In the genomic region with DNA sequence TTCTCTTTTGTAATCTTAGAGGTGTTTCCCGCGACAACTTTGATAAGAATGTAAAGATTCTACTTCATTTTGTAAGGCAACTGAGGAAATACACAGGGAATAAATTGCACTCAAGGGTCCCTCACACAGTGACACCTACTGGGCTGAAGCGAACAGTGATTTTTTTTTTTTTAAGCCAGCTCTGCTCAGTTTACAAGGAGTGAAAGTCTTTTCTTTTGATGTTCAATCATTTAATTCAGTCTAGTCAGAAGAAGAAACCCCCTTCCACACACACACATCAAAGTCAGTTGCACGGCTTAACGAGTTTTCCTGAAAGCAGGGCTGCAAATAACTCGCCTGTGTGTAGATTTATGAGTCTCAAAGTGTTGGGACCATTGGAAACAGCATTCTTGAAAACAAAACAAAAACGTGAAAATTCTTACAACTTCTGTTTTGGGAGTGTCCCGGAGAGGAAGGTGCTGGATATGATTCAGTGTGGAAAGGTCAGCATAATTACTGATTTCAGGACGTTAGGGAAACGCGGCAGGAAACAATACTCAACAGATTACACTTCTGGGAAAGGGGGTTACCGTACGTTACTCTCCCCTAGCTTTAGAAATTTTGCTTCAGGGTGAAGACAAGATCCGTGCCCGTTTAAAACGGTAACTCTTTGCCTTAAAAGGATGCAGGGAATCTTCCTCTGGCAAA, we compare ENCODE assay signal across 8 mouse cellular contexts. TPM values are rescaled to one million over a fixed set of nuclear protein-coding genes. Genes with fewer than 3 reads are reported as not detected.
DNase-seq lines count a peak whose midpoint lies in the region; ATAC-seq lines count a peak whose summit lies in the region.

Gene Sema3c (plus strand): TSS at position 588 of the 687 bp plus-strand sequence.

- H3K27me3 ChIP-seq in kidney, embryonic 15.5 days = no peaks in the 10 kb centered on the region
- H3K27me3 ChIP-seq in lung, embryonic 15.5 days = 0 out of 2 replicates have a peak, but pooled peaks cover 4% of the 10 kb centered on the region
- no peaks in the 10 kb centered on the region for H3K27me3 ChIP-seq in stomach, embryonic 14.5 days (ENCODE audit: control insufficient read depth, insufficient read depth, low read length)

- no peaks in the 10 kb centered on the region for H3K9me3 ChIP-seq in kidney, embryonic 15.5 days (replicated peaks)
- no peaks in the 10 kb centered on the region for H3K9me3 ChIP-seq in lung, embryonic 15.5 days
- no peaks in the 10 kb centered on the region for H3K9me3 ChIP-seq in stomach, embryonic 14.5 days (ENCODE audit: control insufficient read depth, low read depth, low read length)

- peak; percentile 57 for ATAC-seq in common myeloid progenitor, adult 5-6 weeks (replicated peaks; ENCODE audit: low read depth, poor library complexity, severe bottlenecking)
- peak; percentile 34 for ATAC-seq in kidney, embryonic 15.5 days (replicated peaks; ENCODE audit: low FRiP score)
- ATAC-seq in lung, embryonic 15.5 days (ENCODE audit: borderline replicate concordance, extremely low read depth, low FRiP score, low TSS enrichment) = no peak
- ATAC-seq in stomach, embryonic 14.5 days (ENCODE audit: insufficient number of reproducible peaks, insufficient read depth, low FRiP score, low read depth) = no peak

- H3K4me1 ChIP-seq in kidney, embryonic 15.5 days = 0 out of 2 replicates have a peak, but pooled peaks cover 10% of the 10 kb centered on the region
- H3K4me1 ChIP-seq in lung, embryonic 15.5 days = peaks cover 3% of the 10 kb centered on the region; the same call in 1 of the 2 replicates
- no peaks in the 10 kb centered on the region for H3K4me1 ChIP-seq in stomach, embryonic 14.5 days (ENCODE audit: control insufficient read depth, insufficient read depth, low read length)

- peak in 1 of 2 experiments; percentile 7 for DNase-seq in layer of hippocampus, adult 18-20 months (ENCODE audit: low spot score in 2 of 2)
- DNase-seq in layer of hippocampus, adult 11-12 months (ENCODE audit: low spot score) = no peak
- no peak for DNase-seq in gastrocnemius, postnatal 4 days (ENCODE audit: low spot score in 2 of 2)
- no peak for DNase-seq in spleen, postnatal 10 days (ENCODE audit: low spot score in 2 of 2)

- no peaks in the 10 kb centered on the region for H3K36me3 ChIP-seq in kidney, embryonic 15.5 days
- no peaks in the 10 kb centered on the region for H3K36me3 ChIP-seq in lung, embryonic 15.5 days
- H3K36me3 ChIP-seq in stomach, embryonic 14.5 days (ENCODE audit: control insufficient read depth, insufficient read depth, low read length) = no peaks in the 10 kb centered on the region

- peak within 1 kb of the TSS; percentile 67 for H3K4me3 ChIP-seq in kidney, embryonic 15.5 days (replicated peaks)
- H3K4me3 ChIP-seq in lung, embryonic 15.5 days = peak within 1 kb of the TSS; percentile 58
- peak within 1 kb of the TSS; percentile 59 for H3K4me3 ChIP-seq in stomach, embryonic 14.5 days (ENCODE audit: low read depth, low read length)

- peak within 1 kb of the TSS; percentile 62 for H3K9ac ChIP-seq in kidney, embryonic 15.5 days
- peak within 1 kb of the TSS; percentile 55 for H3K9ac ChIP-seq in lung, embryonic 15.5 days
- H3K9ac ChIP-seq in stomach, embryonic 14.5 days (replicated peaks; ENCODE audit: low read depth, low read length) = peak within 1 kb of the TSS; percentile 60

- H3K27ac ChIP-seq in kidney, embryonic 15.5 days = peak within 1 kb of the TSS; percentile 92
- peak within 1 kb of the TSS; percentile 78 for H3K27ac ChIP-seq in lung, embryonic 15.5 days
- H3K27ac ChIP-seq in stomach, embryonic 14.5 days (ENCODE audit: low read length) = peak within 1 kb of the TSS; percentile 88

- WGBS in kidney, embryonic 15.5 days = under 1% methylated on average over 16 of the region's 16 CpGs
- WGBS in lung, embryonic 15.5 days = under 1% methylated on average over 16 of the region's 16 CpGs
- WGBS in stomach, embryonic 14.5 days = under 1% methylated on average over 16 of the region's 16 CpGs

- H3K4me2 ChIP-seq in kidney, embryonic 15.5 days = peak within 1 kb of the TSS; percentile 69
- H3K4me2 ChIP-seq in lung, embryonic 15.5 days = peak within 1 kb of the TSS; percentile 78
- H3K4me2 ChIP-seq in stomach, embryonic 14.5 days (replicated peaks; ENCODE audit: low read depth, low read length) = peak within 1 kb of the TSS; percentile 80

RNA-seq across cellular contexts. Expression of gene Sema3c, which starts in this region (rescaled TPM):
- 10 to 100 TPM; 13.3 to 13.7 TPM for total RNA-seq in layer of hippocampus, adult 18-20 months (2021)
- not detected in 2 replicates for total RNA-seq in common myeloid progenitor, adult 5-6 weeks (2017)
- total RNA-seq in gastrocnemius, postnatal 4 days (2021) = 100 to 1,000 TPM; 165 to 183 TPM
- 88.1 and 89.1 TPM in 2 replicates for polyA plus RNA-seq in kidney, embryonic 15.5 days (2015; fragmentation: Nextera tagmentation; extraction: Ambion mirVana)
- 30.6 and 34.0 TPM in 2 replicates for polyA plus RNA-seq in lung, embryonic 15.5 days (2015; fragmentation: Nextera tagmentation; extraction: Ambion mirVana)
- polyA plus RNA-seq in stomach, embryonic 14.5 days (2014; fragmentation: Nextera tagmentation; extraction: Ambion mirVana) = 72.0 and 74.7 TPM in 2 replicates

Comparison
In these comparisons a context has a peak if more than half of its experiments do, and no peak if none do; other contexts are left out.
1. RNA of gene Sema3c (total RNA-seq): 165 to 183 TPM in gastrocnemius, postnatal 4 days and 13.3 to 13.7 TPM in layer of hippocampus, adult 18-20 months; not detected in common myeloid progenitor, adult 5-6 weeks; every median in the first group is over 10 times any median in the second.
2. RNA of gene Sema3c (total RNA-seq): 165 to 183 TPM in gastrocnemius, postnatal 4 days; 13.3 to 13.7 TPM in layer of hippocampus, adult 18-20 months; every median in the first group is over 10 times any median in the second.
3. Peak in ATAC-seq in common myeloid progenitor, adult 5-6 weeks; RNA of the gene not detected or under 1 TPM.
4. Peak in every context shown above with its lines, with median percentiles within 50 percentile points of each other: H3K27ac ChIP-seq, H3K4me2 ChIP-seq, H3K4me3 ChIP-seq and H3K9ac ChIP-seq.